Mouse (Mus musculus): Measurements from ENCODE around the gene B3gnt2. TPM values are rescaled to one million over a fixed set of nuclear protein-coding genes. Genes with fewer than 3 reads are reported as not detected.
A peak's percentile ranks its signal among the peaks of the same experiment; 100 is the strongest.

The B3gnt2 gene
- total RNA-seq, 2 experiments from 2014 or later = 7.9 to 14.4 TPM

DNA sequence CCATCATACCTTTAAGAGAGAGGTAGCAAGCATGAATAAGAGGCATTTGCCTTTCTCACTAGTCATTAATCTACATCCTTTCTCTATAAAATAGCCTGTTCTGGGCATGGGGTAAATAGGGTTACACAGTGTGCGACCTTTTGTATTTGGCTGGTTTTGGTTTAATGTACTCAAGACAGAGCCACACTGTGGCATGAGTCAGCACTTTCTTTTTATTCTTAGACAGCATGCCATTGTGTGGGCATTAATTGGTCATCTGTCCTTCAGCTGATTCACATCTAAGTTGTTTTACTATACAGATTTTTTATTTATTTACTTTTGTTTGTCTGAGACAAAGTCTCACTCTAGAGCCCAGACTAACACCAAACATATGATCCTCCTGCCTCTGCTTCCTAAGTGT lies 68.6 kb downstream of the B3gnt2 start:
- no peak for DNase-seq (ENCODE audit: low spot score in 2 of 2)
- intact Hi-C loops (cut with DNase I) = no loop called here

DNA sequence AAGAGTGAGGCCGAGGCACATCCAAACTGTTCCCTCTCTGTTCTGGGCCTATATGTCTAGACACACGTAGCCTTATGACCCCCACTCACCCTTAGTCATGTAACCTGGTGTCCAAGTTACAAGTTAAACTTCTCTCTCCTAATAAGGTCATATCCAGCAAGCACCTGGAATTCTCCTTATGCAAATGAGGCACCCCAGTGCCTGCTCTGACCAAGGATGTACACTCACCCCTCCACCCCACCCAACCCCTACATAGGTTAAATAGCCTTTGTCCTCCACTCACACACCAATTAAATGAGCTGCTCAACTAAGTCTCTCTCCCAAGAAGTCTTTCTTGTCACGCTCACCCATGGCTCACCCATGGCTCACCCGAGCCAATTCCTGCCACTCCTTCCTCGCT lies 69.0 kb downstream of the B3gnt2 start:
- intact Hi-C loops (cut with DNase I) = no loop called here
- DNase-seq (ENCODE audit: low spot score in 2 of 2) = no peak

DNA sequence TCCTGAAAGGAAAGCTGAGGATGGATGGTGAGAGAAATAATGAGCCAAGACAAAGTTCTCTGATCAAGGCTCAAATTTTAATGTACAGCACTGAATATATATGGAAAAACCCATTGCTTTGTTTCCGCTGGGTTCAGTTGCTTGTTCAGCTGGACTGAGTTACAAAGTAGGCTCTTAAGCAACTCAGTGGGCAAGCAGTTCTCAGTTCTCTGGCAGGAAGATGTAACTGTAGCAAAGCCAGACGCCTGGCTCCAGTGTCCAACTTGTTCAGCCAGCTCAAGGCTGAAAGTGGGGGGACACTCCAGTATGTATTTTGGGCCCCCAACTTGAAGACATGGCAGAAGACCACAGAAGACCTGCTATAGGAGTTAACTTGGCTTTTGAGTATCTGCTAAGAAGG lies 72.9 kb downstream of the B3gnt2 start:
- no peak for DNase-seq (ENCODE audit: low spot score in 2 of 2)
- intact Hi-C loops (cut with DNase I) = no loop called here

DNA sequence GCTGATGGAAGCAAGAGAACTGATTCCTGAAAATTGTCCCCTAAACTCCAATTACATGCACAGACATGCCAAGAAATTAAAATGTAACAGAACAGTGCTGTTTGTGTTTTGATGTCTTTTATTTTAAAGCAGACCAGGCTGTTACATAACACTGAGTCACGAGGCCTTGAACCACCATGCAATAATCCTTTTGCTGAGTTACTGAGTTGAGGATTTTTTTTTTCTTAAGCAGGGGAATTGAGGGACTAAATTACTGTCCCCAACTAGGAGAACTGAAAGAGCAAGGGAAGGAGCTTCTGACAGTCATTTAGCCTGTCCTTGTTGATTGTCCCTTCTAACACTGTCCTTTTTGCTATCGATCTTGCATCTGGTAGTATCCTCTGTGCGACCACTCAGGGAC lies 76.3 kb downstream of the B3gnt2 start:
- intact Hi-C loops (cut with DNase I) = no loop called here
- DNase-seq (ENCODE audit: low spot score in 2 of 2) = no peak

DNA sequence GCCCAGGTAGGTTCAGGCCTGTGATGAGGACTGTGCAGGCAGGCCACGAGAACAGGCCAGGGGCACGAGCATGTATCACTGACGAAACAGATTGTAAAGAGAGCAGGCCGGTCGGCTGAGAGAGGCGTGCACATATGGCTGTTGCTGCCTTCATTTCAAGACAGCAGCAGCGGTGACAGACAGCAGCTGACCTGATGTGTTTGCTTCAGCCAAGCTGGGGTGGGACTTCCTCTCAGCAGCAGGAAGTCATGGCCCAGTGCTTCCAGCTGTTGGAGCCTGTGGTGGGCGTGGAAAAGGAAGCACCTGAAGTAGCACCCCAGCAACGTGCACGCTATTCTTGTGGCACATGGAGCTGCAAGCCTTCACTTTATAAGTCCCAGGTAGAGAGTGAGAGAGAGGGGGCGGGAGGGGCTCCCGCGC lies 78.0 kb downstream of the B3gnt2 start:
- intact Hi-C loops (cut with DNase I) = no loop called here
- DNase-seq (ENCODE audit: low spot score in 2 of 2) = no peak

DNA sequence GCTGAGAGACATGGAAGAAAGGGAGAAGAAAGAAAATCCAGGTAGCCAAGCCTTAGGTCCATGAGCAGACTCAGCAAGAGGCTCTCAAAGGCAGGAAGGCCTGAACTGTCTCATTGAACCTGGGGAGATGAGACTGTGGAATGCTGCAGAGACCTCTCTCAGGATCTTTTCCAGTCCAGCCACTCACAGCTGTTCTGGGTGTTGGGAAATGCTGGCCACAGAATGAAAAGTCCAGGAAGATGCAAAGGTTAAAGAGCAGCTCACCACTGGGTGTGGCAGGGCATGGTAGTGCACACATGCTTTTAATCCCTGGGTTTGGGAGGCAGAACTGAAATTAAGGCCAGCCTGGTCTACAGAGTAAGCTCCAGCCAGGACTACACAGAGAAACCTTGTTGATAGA lies 79.6 kb downstream of the B3gnt2 start:
- intact Hi-C loops (cut with DNase I) = no loop called here

DNA sequence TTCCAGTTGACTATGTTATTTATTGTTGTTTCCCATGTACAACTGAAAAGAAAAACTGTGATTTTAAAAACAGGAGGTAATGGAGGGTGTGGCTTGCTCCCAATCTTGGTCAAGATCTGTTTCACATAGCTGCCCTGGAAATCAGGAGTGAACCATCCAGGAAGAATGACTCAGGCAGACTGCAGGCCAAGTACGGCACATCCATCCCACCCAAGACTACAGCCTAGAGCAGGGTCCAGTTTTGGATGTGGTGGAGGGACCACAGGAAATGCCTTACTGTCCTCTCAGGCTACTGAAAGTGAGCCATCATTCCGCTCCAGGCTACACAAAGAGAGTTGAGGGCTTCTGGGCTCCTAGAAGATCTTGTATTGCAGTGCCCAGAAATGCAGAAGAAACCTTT lies 80.0 kb downstream of the B3gnt2 start:
- intact Hi-C loops (cut with DNase I) = no loop called here

More for the DNA sequence above, 79.6 kb downstream of the B3gnt2 start:
- DNase-seq (ENCODE audit: low spot score in 2 of 2) = no peak

DNA sequence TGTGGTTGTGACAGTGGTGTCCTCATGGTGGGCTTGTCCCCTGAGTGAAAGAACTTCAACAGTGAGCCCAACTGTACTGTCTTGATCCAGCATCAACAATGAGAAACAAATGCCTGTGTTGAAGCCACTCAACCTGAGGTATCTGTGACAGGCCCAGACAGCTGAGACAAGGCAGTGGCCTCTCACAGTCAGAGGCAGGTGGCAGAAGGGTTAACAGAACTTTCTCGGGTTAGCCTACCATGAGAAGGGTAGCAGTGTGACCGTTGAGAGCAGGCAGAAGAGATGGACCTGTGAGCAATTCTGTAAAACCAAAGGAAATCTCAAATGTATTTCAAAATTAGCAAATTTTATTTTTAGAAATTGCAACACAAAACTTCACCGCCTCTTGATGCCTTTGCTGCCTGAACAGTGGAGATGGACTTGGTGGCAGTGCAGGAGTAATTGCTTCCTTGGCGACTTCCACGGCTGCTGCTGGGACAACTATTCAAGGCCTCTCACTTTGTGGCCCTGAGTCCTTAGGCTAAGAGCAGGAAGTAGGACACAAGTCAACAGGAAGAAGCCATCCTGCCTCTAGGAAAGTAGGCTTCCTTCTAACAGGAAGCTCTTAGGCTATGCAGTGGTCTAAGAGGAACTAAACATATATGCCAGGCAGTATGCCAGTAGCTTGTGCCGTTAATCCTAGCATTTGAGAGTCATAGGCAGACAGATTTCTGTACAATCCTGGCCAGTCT lies 80.8 kb downstream of the B3gnt2 start:
- intact Hi-C loops (cut with DNase I) = no loop called here
- DNase-seq (ENCODE audit: low spot score in 2 of 2) = no peak

More for the DNA sequence above, 80.0 kb downstream of the B3gnt2 start:
- DNase-seq (ENCODE audit: low spot score in 2 of 2) = no peak

DNA sequence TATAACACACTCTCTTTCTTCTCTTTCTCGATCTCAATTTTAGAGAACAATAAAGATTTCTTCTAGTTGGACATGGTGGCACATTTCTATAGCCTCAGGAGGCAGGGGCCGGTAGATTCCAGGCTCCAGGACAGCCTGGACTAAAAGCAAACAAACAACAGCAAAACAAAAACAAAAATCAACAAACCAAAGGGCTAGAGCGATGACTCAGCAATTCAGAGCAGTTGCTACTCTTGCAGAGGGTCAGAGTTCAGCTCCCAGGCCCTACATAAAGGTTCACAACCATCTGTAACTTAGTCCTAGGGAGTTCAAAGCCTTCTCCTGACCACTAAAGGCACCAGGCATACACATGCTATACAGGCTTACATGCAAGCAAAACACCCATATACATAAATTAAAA lies 82.2 kb downstream of the B3gnt2 start:
- no peak for DNase-seq (ENCODE audit: low spot score in 2 of 2)
- intact Hi-C loops (cut with DNase I) = no loop called here

DNA sequence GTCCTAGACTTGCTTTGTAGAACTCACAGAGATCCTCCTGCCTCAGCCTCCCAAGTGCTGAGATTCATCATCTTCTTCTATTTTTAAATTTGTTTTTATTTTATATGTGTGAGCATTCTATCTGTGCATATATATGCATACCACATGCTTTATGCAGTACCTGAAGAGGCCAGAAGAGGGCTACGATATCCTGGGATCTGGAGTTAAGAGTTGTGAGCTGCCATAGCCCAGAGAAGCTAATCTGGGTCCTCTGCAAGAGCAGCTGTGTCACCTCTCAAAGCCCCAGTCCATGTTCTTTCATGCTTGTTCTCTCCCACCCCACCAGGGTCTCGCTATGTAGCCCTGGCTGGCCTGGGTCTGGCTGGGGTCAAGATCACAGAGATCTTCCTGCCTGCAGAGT lies 83.2 kb downstream of the B3gnt2 start:
- intact Hi-C loops (cut with DNase I) = no loop called here
- no peak for DNase-seq (ENCODE audit: low spot score in 2 of 2)

DNA sequence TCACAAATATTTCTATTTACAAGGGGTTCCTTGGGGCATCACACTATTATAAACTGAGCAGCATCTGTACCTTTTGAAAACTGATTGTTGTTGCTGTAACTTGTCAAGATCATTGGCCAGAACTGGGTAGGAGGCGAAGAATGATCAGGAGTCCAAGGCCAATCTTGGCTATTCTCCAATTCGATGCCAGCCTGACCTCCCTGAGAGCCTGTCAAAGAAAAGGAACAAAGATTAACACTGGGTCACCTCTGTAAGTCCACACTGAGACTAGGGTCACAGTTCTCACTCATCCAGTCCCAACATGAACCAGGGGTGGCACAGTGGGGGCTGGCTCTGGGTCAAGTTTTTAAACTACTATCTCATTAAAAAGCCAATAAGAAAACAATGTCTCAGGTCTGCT lies 85.9 kb downstream of the B3gnt2 start:
- intact Hi-C loops (cut with DNase I) = no loop called here
- DNase-seq (ENCODE audit: low spot score in 2 of 2) = no peak

DNA sequence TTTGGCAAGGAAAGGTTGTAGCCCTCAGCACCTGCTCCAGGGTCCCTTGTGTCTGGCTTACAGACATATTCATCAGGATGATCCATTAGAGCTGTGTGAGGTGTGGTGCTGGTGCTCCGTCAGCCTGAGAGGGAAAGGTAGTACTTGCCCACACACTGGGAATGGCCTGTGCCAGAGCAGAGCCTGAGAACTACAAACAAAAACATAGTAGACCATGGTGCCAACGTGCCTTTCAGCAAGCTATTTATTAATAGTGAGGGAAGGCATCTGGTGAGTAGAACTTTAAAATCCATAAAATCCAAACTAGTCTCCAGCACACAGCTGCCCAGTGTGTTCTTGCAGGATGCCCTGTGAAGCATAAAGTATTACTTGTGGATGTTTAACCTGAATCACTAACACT lies 94.5 kb downstream of the B3gnt2 start:
- intact Hi-C loops (cut with DNase I) = no loop called here
- no peak for DNase-seq (ENCODE audit: low spot score in 2 of 2)

DNA sequence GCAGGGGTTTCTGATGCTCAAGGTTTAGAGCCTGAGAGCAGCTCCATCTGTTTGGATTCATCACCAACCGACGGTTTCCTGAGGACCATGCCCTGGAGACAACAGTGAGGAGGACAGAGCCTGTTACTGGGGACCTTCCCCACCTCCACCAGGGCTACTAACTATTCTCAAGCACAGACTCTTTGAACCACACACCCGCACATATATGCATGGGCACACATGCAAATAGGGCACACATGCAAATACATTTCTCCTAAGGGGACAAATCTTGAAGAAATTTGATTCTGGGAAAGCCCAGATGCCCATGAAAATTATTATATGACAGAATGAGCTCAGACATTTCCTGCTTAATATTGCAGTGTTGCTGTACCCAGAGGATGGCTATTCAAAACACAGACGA lies 95.3 kb downstream of the B3gnt2 start:
- intact Hi-C loops (cut with DNase I) = no loop called here
- DNase-seq (ENCODE audit: low spot score in 2 of 2) = no peak

DNA sequence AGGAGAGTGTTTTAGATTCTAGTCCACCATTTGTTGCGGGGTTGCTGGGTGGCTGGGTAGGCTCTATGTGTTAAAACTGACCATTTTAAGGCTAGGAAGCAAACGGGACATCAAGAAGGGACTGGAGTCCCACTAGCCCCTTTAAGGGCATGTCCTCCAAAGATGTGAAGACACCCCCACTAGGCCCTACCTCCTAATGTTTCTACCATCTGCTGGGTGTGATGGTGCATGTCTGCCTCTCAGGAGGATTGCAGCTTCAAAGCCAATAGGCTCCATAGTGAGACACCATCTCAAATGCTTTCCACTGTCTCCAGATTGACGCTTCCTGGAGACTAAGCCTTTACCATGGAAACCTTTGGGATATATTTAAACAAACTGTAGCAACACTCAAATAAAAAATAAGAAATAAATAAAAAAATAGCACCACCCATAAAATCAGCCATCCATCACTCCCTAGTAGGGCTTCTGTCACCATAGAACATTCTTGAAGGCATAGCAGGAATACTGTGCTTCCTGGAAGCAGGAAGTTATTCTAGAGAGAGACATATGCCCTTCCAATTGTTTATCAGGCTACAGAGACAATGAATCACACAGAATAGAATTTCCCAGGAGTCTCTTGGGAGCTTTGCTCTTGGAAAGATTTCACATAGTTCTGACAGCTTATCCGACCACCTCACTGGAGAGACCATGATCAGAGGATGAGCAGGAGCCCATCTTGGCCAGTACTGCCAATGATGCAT lies 97.0 kb downstream of the B3gnt2 start:
- intact Hi-C loops (cut with DNase I) = no loop called here
- DNase-seq (ENCODE audit: low spot score in 2 of 2) = no peak

DNA sequence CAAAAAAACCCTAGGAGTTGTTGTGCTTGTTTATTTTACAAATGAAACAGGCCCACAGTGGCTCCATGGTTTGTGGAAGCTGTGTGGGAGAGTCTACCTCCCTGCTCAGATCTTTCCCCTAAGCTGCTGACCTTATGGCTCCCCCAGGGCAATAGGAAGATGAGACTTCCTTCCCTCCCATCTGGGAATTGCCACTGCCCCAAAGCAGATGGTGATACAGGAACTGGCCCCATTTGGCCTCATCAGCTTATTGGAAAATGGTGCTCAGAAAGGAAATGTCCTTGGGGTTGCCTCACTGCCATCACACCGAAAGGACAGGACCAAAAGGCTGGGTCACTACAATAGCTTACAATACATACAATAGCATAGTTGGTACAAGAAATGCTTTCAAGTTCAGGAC lies 97.7 kb downstream of the B3gnt2 start:
- no peak for DNase-seq (ENCODE audit: low spot score in 2 of 2)
- intact Hi-C loops (cut with DNase I) = no loop called here

DNA sequence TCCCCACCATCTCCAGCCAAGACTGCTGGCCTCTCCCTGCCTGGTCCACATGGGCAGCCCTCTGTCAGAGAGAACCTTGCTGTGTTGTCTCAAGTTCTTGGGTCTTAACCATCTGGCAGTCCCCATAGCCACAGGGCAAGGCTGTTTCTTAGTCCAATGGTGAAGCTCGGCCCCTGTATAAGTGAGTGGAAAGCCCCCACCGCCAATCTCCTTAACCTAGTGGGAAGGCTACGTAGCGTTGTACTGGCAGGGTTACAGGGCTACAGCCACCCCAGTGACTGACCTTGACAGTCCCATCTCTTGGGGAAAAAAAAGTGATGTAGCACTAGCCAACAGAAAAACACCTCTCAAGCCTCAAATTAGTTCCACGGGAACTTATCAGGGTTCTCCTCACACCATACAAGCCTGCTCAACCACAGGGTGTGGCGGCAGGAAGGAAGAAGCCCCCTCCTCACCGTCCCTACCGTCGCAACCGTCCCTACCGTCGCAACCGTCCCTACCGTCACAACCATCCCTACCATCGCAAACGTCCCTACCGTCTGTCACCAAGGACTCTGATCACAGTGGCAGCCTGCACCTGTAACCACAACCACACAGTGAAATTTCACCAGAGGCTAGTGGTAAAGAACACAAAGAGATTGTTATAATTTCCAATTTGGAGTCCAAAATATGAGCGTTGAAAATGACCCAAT lies 98.4 kb downstream of the B3gnt2 start:
- no peak for DNase-seq (ENCODE audit: low spot score in 2 of 2)
- intact Hi-C loops (cut with DNase I) = no loop called here

DNA sequence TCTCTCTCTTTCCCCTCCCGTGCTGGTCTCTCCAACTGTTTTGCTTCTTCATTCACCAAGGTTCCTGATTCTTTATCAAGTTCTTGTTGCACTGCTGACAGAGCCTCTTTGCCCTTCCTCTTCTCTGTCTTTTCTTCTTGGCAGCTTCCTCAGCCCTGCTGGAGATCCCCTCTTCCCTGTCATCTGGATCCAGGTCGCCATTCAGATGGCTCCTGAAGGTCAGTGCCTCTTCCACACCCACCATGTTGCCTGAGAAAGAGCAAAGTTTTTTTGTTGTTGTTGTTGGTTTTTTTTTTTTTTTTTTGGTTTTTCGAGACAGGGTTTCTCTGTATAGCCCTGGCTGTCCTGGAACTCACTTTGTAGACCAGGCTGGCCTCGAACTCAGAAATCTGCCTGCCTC lies 101.0 kb downstream of the B3gnt2 start:
- no peak for DNase-seq (ENCODE audit: low spot score in 2 of 2)
- intact Hi-C loops (cut with DNase I) = no loop called here

DNA sequence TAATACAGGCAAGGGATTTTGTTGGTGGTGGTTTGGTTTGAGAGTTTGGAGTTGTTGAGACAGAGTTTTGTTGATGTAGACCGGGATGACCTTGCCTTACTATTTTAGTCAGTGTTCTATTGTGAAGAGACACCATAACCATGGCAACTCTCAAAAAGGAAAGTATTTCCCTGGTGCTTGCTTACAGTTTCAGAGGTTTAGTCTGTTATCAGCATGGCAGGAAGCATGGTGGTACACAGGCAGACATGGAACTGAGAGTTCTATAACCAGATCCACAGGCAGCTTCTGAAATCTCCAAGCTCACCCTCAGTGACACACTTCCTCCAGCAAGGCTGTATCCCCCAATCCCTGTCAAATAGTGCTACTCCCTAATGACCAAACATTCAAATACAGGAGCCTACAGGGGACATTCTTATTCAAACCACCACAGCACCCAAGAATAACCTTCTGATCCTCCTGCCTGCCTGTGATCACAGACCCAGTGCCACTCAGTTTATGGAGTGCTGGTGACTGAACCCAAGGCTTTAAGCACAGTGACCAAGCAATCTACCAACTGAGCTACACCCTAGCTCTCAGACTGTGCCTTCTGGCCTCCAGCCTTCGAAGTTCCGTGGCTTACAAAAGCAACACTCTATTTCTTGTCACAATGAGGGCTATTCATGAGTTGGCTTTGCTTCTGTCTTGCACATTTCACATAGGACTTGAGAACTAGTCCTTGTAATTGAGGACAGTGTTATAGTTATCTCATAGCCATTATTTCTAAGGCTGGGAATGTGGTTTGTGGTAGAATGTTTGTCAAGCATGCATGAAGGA lies 104.4 kb downstream of the B3gnt2 start:
- intact Hi-C loops (cut with DNase I) = no loop called here

DNA sequence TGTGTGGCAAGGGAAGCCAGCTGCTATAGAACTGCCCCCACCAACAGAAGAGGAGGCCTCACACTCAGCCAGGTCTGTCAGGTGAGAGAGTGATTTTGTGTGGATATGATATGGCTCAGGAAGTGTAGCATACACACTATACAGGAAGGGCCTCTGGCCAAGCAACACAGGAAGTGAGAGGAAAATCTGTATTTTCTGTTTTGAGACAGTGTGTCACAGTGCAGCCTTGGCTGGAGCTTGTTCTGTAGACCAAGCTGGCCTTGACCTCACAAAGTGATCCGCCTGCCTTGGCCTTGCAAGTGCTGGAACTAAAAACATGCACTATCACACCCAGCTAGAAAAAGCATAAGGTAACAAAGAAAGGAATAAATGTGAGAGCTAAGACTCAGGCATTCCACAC lies 105.6 kb downstream of the B3gnt2 start:
- intact Hi-C loops (cut with DNase I) = no loop called here
- DNase-seq (ENCODE audit: low spot score in 2 of 2) = no peak

More for the DNA sequence above, 104.4 kb downstream of the B3gnt2 start:
- DNase-seq (ENCODE audit: low spot score in 2 of 2) = peak in 1 of 2 experiments; percentile 9

DNA sequence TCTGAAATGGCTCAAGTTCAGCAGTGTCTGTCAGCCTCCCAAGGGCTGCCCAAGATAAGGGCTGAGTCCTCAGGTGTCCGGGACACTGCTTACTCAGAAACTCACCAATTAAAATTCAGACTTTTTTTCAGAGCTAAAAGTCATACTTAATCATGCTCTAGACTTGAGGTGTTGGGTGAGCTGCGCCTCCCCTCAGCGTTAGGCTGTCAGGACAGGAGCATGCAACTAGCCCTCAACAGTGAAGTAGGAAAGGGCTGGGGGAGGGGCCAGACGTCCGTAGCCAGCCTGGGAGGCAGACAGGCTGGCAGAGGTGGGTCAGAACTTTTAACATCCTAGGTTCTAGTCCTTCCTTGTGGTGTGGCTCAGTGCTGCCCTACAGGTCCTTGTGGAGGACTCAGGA lies 108.2 kb downstream of the B3gnt2 start:
- intact Hi-C loops (cut with DNase I) = no loop called here
- DNase-seq (ENCODE audit: low spot score in 2 of 2) = no peak

Measured in left cerebral cortex, postnatal 14 days (tissue).